Mouse (Mus musculus) ovary, postnatal 14 days (tissue): ENCODE measurements around the gene Rps11.
"Not testable (repeated sequence)": the region's sequence is repeated elsewhere in the genome, so short reads cannot be mapped to it uniquely, and the experiment has no call there.

Source experiments
- DNase-seq: peaks from one replicate; pipeline ENCODE4 v3.0.0; 2022; ENCODE audit warnings: low spot score

Gene Rps11

DNA sequence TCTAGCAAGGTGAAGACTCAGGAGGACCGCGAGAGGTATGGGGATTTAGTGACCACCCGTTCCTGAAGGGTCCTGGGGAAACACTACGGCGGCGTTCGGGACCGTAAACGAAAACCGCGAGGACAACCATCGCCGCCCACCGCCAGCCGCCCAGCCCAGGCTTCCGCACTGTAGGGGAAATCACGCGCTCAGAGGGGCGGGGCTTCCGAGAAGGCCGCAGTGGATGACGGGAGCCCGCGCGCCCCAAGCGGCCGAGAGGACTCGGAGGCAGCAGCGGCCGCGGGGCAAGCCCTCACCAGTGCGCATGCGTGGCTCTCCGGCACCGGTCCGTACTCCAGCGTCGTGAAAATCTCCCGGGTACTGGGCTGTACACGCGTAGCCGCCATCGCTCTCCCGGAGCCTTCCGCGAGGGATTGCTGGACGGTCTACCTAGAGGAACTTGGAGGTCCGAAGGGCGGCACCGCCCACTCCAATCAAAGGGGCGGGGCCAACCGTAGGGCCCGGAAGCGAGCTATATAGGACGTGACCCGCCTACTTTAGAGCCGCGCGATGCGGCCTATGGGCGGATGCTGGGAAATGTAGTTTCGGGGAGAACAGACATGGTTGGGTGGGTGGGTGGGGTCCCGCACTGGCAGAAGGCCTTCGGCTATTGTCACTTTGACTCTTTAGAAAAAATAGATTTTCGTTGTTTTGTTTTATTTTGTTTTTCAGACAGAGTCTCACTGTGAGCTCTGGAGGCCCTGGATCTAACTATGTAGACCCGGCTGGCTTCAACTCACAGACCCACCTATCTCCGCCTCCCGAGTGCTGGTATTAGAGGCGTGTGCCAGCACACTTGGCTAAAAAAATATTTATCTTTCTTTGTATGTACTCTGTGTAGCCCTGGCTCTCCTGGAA, 30.1 kb upstream of the Rps11 start, which contains the start of the genes Pih1d1 and Aldh16a1:
Gene Pih1d1 (plus strand): TSS at position 208 of the 897 bp plus-strand sequence.
Gene Aldh16a1 (minus strand): TSS at position 489 of the 897 bp plus-strand sequence.
- DNase-seq, result peak; percentile 95

DNA sequence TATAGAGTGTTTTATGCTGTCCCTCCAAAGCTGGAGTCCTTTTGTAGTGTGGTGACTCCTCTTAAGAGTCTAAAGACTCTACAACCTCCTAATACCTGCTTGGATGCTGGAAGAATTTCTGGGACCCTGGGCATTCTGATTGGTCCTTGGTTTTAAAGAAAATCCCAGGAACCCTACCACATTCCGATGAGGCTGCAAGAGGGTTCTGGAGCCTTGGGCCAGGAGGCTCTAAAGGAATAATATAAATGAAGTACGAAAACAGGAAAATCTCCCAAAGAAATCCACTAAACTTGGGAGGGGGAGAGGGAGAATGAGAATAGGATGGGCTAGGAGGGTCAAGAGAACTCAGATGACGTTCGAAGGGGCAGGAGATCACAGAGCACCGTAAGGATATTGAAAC, 29.3 kb upstream of the Rps11 start:
- DNase-seq, result no peak

DNA sequence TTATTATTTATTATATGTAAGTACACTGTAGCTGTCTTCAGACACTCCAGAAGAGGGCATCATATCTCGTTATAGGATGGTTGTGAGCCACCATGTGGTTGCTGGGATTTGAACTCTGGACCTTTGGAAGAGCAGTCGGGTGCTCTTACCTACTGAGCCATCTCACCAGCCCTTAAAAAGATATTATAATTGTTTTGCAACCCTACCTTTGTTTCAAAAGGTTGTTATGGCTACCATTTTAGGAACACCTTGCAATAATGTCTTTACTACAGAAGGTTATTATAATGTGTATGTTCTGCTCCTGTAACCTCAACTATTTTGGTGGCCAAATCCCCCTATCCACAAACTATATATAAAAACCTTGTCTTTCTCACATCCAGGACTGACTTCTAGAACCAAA, 28.8 kb upstream of the Rps11 start:
- not testable (repeated sequence) for DNase-seq

DNA sequence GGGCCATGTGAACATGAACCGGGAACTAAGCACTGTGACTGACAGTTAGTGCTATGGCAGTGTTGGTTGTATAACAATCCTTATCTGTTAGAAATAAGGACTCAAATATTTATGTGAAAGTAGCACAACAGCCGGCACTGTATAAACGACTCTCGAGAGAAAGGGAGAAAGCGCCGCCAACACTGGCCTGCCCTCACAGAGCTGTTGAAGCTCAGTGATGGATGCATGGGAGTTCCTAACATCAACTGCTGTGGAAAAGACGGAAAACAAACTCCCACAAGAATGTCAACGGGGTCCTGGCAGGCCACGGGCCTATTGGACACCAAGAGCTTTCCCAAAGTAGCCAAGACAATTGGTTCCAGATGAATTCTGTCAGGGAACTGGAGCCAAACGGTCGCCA, 27.1 kb upstream of the Rps11 start:
- peak; percentile 56 for DNase-seq

DNA sequence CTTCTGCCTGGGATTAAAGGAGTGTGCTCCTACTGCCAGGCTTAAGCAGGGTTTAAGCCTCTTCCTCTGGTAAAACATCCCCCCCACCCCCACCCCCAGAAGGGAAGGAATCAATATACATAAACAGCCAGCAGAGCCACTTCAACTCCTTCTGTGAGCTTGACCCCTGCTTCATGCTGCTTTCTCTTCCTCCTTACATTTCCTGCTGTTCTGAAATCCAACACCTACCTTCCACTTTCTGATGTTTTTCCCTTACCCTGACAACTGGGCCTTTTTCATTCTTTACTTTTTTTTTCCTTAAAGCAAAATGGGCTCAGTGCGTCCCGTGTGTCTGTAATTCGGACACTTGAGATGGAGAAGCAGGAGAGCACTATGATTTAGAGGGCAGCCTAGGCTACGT, 26.1 kb upstream of the Rps11 start:
- DNase-seq, result no peak

DNA sequence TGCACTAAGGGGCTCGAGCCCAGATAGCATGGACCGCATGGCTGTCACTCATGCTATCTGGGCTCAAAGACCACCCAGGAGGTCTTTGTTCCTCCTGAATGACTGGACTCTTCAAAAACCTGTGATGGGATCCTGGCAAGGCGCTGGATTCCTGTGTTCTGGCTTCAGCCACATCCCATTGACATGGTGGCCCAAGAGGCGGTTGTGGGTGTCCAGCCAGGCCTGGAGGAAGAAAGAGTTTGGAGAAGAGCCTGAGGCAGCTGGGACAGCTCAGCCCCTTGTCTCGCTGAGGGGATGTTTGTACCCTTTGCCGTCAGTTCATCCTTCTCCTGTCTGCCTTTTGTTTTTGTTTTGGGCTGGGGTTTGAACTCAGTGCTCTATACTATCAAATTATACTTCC, 25.3 kb upstream of the Rps11 start:
- no peak for DNase-seq

DNA sequence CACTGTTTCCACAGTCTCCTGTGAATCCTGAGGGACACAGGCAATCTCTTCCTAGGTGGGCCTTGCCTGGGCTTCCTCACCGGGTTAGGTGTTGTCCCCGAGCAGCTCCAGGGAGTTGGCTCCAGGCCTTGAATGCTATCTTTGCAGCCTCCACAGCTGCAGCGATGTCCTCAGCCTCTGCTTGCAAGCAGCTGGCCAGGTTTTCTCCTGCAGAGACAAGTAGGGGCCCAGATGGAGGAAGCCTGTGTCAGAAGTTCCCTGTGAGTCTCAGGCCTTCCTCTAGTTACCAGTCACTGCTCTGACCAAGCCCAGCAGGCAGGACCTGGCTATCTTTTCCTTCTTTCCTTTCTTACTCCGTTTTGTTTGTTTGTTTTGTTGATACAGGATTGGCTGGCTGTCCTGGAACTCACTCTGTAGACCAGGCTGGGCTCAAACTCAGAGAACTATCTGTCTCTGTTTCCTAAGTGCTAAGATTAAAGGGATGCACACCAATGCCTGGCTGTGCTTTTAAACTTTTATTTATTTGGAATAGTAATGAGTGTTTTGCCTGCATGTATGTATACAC, 24.4 kb upstream of the Rps11 start:
- no peak for DNase-seq

DNA sequence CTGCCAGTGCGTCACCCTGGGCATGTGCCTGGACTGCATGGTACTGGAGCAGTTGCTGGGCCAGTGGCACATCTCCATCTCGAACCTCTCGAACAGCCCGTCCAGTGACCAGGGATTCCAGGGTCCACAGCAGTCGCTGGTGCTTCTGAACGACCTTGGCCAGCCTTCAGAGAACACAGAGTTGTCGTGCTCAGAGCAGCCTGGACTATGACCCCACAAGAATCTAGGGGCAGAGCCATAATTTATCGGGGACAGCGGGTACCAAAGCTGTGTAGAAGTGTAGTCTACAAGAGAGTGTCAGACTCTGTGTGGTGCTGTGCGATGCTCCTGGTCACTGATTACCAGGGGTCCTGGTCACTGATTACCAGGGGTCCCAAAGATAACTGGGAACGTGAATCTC, 23.7 kb upstream of the Rps11 start:
- no peak for DNase-seq

DNA sequence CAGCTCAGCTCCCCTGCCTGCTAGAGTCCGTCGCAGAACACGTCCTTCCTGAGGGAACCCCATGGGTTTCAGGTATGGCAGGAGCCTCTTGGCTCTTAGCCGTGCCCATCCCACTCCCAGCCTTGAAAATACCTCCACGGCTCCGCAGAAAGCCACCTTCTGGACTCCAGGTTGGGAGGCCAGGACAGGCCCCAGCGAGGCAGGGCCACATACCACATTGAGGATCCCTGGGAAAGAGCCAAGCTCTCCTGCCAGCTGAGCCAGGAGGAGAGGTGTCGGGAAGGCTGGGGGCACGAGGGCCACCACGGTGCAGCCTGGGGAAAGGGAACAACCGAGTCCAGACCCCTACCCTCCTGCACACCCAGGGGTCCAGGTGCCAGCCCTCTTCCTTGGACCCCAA, 23.0 kb upstream of the Rps11 start:
- no peak for DNase-seq

DNA sequence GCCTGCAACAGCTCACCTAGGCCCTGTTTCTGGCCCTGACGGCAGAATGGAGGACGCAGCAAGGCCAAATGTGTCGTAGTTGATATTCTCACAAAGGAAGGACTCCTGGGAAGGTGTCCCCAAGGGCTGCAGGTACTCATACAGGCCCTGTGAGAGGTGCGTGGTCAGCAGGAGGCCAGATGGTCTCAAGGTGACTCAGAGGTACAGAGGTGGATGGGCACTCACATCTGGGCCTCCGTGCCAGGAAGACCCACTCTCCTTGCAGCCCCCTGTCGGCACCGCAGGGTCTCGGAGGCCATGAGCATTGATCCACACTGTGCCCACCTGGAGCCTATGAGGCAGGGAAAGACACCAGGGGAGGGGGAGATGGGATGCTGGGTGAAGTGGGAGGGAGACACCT, 21.2 kb upstream of the Rps11 start:
- no peak for DNase-seq

DNA sequence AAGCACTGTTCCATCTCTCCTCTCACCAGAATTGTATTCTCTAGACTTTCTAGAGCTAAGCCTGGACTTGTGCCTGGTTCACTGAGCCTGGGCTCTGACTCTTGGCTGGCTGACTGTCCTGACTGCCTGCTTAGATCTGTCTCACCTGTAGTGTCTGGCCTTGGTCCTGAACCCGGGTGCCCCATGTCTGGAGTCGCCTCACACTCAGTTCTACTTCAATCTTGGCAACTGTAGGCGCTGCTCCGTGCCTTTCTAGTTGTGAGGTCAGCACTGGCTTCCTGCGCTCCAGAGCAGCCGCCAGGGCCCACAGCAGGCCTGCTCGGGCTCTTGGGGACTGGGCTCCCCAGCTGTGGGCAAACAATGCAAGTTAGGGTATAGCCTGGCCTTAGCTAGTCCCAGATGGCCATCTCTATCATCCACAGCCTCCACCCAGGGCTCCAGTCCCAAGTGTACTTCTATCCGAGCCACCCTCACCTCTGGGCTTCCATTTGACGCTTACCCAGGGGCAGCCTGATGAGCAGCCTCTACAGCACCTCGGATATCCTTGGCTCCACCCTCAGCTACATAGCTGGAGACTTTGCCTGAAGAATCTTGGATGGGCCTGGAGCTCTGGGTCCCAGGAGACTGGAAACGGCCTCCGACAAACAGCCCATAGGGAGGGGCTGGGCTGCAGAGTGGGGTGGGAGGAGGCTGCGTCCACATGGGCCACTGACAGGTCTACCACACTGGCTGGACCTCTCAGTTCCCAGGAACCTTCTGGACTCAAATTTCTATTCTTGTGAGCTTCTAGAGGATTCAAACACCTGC, 20.3 kb upstream of the Rps11 start:
- DNase-seq, result no peak

DNA sequence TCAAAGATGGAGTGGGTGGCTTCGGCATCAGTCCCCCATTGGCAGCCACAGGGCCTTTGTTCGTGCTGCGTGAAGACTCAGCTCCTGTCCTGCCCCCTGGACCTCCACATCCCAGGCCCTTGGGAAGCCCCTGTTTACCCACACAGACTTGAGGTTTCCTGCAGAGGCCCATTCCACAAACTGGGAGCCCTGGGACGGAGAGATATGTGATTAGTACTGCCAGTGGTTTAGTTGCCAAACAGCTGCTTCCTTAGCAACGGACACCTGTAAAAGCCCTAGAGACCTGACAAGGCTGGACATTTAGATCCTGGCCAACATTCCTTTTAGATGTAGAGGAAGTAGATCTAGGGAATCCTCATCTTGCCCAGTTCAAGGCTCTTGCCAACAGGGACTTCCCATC, 17.7 kb upstream of the Rps11 start:
- DNase-seq, result no peak

DNA sequence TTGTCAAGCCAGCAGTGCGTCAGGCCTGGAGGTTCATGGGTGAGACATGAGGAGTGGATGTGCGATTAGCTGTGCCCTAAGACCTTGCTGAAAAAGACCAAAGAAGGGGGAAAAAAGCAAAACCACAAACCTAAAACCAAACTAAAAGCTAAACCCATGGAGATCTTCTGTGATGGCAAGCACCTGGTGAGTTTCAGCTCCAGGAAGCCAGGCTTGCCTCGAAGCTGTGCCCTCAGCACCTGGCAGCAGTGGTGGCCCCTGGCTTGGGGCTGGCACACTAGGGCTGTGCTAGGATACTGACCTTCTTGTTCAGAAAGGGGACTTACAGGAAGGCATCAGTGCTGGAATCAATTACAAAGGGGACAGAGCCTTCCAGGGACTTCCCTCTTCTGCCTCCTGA, 17.1 kb upstream of the Rps11 start:
- DNase-seq, result no peak

DNA sequence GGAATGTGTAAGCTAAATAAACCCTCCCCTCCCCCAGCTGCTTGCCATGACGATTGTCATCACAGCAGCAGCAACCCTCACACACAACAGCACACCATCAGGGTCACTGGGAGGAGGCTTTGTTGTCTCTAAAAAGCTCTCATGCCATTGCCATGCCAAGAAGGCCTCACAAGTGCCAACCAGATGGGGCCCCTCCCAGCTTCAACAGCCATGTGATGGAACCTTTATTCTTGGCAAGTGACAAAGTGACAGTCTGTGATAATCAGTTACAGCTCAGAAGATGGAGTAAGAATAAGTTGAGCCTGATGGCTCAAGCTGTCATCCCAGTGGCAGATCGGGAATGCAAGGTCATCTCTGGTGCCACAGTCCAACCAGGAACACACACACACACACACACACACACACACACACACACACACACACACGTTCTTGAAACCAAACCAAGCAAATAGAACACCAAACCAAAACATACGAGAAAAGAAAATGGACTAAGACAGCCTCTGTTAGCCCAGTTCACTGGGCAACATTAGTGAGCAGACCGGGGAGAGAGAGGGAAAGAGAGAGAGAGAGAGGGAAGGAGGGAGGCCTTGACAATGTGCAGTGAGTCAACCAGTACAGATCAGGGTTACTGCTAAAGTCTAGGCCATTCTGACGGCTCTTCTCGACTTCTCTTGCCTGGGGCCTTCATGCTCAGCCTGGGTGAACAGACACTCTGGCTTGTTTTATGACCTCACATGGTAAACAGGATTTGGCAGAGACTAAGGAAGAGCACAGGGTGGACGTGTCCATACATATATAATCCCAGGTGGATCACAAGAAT, 15.9 kb upstream of the Rps11 start:
- DNase-seq, result no peak

DNA sequence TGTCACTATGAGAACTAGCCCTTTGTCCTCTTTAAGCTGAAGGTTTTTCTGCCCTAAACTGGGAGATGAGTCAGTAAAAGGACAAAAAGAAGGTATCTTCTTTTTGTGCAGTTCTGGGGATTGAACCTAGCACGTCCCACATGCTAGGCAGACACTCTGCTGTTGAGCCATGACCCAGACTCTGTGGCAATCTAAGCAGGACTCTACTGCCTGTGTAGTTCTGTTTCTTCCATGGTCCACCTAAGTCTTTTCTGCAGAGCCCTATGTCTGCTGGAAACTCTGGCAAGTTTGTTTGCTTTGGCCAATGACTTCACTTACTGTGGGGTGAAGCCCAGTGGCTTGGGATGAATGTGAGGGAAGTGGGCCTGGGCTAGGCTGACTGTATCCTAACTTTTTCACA, 14.2 kb upstream of the Rps11 start:
- no peak for DNase-seq

DNA sequence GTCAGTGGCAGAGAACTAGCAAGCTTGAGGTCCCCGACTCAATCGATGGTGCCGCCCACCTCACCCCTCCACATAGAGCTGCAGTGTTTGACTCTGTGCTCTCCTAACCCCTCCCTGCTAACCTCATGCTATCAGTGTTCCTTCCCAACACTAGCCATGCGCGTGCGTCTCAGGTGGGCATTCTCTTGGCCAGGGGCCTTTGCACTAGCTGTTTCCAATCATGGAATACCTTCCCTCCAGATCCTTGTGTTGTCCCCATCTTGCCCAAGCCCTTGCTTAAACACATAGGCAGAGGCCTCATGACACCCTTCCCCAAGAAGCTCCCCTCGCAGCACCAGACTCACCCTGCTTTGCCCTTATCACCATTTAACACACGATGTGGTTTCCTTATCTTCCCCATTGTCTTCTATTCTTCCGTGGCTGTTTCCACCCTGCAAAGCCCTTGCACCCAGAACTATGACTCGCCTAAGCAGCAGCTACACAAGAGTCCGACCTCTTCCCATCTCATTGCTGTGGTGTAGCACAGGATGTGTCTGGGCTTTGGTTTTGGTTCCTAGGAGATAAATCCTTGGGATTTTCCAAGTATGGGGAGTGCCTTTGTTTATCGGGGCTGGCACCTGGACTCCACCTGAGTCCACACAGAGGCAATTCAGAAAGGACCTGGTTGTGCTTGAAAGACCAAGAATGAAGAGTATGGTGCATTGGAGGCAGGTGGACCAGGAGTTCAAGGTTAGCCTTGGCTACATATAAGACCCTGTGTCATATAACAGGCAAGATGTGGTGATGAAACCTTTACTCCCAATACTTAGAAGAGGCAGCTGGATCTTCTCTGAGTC, 13.2 kb upstream of the Rps11 start:
- no peak for DNase-seq

DNA sequence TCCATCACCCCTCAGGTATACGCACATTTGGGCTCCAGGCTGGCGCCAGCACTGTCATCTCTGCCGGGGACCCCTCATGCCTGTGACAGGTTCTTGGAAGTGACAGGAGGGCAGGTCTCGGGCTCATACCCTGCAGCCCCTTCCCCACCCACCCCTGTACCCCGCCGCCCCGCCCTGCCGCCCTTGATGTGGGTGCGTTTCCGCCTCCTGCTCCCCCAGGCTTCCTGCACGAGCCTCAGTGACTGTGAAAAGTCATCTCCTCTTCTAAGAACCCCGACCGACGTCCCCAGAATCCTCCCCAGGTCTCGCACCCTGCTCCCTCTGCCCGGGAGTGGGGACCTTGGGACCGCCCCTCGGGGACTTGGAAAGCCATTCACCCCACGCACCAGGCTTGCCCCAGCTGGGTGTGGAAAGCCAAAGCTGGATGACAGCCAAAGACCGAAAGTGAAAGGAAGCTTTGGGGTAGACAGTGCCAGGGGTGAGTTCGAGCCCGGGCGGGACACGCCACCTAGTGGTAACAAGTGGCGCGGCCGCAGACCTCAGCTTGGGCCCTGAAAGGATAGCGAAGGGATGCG, 11.8 kb upstream of the Rps11 start, which contains the start of the genes Gm45713 and Flt3l:
Gene Gm45713 (minus strand): TSS at position 239 of the 575 bp plus-strand sequence.
Gene Flt3l (minus strand): TSS at position 440 of the 575 bp plus-strand sequence.
- DNase-seq, result peak; percentile 94

DNA sequence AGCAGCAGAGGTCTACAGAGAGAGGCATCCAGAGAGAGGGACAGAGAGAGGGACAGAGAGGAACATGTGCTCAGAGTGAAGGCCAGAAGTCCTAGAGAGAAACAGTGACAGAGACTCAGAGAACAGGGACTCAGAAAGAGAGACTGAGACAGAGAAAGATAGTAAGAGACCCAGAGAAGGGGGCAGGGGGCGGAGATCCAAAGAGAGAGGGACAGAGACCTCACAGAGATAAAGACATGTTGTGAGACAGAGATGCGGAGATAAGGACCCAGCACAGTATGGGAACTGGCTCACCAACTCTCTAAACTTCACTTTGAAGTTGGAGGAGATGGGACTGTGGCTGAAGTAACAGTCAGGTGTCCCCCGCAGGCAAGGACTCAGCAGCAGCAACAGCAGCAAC, 11.1 kb upstream of the Rps11 start:
- DNase-seq, result no peak

DNA sequence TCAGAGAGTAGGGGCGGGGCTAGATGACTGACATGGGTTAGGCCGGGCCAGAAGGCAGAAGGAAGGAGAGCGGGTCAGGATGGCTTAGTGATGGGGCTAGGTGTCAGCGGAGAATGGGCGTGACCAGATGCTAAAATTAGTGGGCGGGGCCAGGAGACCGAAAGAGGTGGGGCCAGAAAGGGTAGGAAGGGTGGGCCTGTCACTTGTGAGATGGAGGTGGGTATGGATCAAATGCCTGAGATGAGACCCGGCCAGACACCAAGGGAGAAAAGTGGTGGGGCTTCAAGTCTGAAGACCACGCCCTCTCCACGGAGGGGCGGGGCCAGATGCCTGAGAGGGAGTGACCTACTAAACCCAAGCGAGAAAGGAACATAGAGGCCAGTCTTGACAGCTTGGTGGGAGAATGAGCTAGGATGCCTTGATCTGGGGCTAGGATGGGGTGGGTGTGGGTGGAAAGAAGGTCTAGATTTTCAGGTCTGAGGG, 10.3 kb upstream of the Rps11 start:
- DNase-seq, result no peak

DNA sequence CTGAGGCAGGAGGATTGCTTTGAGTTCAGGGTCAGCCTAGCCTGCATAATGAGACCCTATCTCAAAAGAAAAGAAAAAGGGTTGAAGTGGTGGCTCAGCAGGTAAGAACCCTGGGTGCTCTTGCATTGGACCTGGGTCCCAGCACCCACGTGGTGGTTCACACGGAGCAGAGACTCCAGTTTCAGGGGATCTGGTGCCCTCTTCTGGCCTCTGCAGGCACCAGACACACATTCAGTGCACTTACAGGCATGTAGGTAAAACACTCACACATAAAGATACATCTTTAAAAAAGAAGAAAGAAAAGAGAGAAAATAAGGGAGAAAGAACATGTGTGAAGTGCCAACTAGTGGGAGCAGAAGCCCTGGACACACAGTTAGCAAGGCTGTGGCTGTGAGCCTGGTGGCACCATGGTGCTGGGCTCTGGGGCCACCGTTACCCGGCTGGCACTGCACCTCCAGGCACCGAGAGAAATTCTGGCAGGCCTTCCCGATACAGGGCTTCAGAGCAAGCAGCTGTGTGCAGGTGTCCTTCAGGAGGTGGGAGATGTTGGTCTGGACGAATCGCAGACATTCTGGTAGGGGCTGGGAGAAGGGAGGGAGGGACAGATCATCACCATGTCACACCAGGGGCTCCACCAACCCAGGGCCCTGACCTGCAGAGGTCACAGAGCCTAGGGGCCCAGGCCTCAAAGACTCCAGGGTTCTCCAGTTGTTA, 9.4 kb upstream of the Rps11 start:
- no peak for DNase-seq
